Mouse (Mus musculus) MEL (cell line): ENCODE data around the gene Cct6b. TPM values are rescaled to one million over a fixed set of nuclear protein-coding genes. Genes with fewer than 3 reads are reported as not detected.
A peak's percentile ranks its signal among the peaks of the same experiment; 100 is the strongest.

Experiments
- DNase-seq: peaks from one replicate; pipeline ENCODE4 v3.0.0; 2011; ENCODE audit warnings: low read depth, low spot score
- H3K27ac ChIP-seq: 2 replicates; pipeline ENCODE4 v1.5.1; 2012; ENCODE audit warnings: low read depth, mild to moderate bottlenecking, control low read depth, low read length, moderate library complexity; ENCODE audit not compliant: control insufficient read depth
- H3K27me3 ChIP-seq, 2 experiments: fragments of 150-350 bp in 1 of 2; sonication (generic) in 1 of 2; 2 replicates each; pipeline ENCODE4 v1.6.1; 2012; ENCODE audit warnings: low read length in 2 of 2, mild to moderate bottlenecking in 2 of 2, improper control_type of control experiment in 1 of 2, moderate library complexity in 1 of 2; ENCODE audit not compliant: insufficient read depth in 2 of 2, control insufficient read depth in 1 of 2
- H3K36me3 ChIP-seq, 2 experiments: 2 replicates each; pipeline ENCODE4 v1.6.1; 2012 to 2014; ENCODE audit warnings: low read length in 2 of 2, improper control_type of control experiment in 1 of 2, inconsistent platforms in 1 of 2, mild to moderate bottlenecking in 1 of 2; ENCODE audit not compliant: insufficient read depth in 2 of 2, control insufficient read depth in 1 of 2
- H3K4me1 ChIP-seq, 2 experiments: fragments of 150-350 bp in 1 of 2; sonication (generic) in 1 of 2; 2 replicates each; pipeline ENCODE4 v1.6.1; 2012; ENCODE audit warnings: low read length in 2 of 2, improper control_type of control experiment in 1 of 2, mild to moderate bottlenecking in 1 of 2; ENCODE audit not compliant: insufficient read depth in 2 of 2, control insufficient read depth in 1 of 2
- H3K4me3 ChIP-seq, 2 experiments: fragments of 150-350 bp in 1 of 2; sonication (generic) in 1 of 2; 2 replicates each; pipeline ENCODE4 v1.5.1; 2012; ENCODE audit warnings: low read depth in 2 of 2, low read length in 2 of 2, mild to moderate bottlenecking in 2 of 2, moderate library complexity in 2 of 2, control low read depth in 1 of 2, improper control_type of control experiment in 1 of 2; ENCODE audit not compliant: control insufficient read depth in 1 of 2, insufficient read depth in 1 of 2
- H3K79me2 ChIP-seq: 2 replicates; pipeline ENCODE4 v1.6.1; 2012; ENCODE audit warnings: mild to moderate bottlenecking, low read length, moderate library complexity; ENCODE audit not compliant: control insufficient read depth, poor library complexity, insufficient read depth
- H3K9ac ChIP-seq: 2 replicates; pipeline ENCODE4 v1.6.1; 2012; ENCODE audit warnings: low read depth, mild to moderate bottlenecking, control low read depth, low read length, moderate library complexity; ENCODE audit not compliant: control insufficient read depth, poor library complexity, severe bottlenecking
- H3K9me3 ChIP-seq: fragments of 150-350 bp; sonication (generic); replicated peaks from 2 replicates; pipeline ENCODE4 v1.6.1; 2012; ENCODE audit warnings: mild to moderate bottlenecking, low read length, improper control_type of control experiment, moderate library complexity; ENCODE audit not compliant: insufficient read depth
- CHD2 ChIP-seq: IDR thresholded peaks from 2 replicates; pipeline ENCODE4 v1.6.1; 2011; ENCODE audit warnings: low read length, improper control_type of control experiment
- CTCF ChIP-seq, 3 experiments: IDR thresholded peaks in 2 of 3; conservative IDR thresholded peaks in 1 of 3; 2 replicates each; pipeline ENCODE4 v1.5.1; 2011 to 2012; ENCODE audit warnings: low read length in 3 of 3, low read depth in 2 of 3, mild to moderate bottlenecking in 2 of 3, improper control_type of control experiment in 1 of 3, inconsistent platforms in 1 of 3, mixed read lengths in 1 of 3, moderate library complexity in 1 of 3; ENCODE audit not compliant: control insufficient read depth in 1 of 3, insufficient read depth in 1 of 3, poor library complexity in 1 of 3, severe bottlenecking in 1 of 3
- ELF1 ChIP-seq: IDR thresholded peaks from 2 replicates; pipeline ENCODE4 v1.6.1; 2014; ENCODE audit warnings: low read depth, mild to moderate bottlenecking, inconsistent platforms, low read length, improper control_type of control experiment, moderate library complexity
- GABPA ChIP-seq: IDR thresholded peaks from 2 replicates; pipeline ENCODE4 v1.6.1; 2012; ENCODE audit warnings: low read depth, mild to moderate bottlenecking, inconsistent platforms, low read length, improper control_type of control experiment, moderate library complexity
- HCFC1 ChIP-seq: IDR thresholded peaks from 2 replicates; pipeline ENCODE4 v1.6.1; 2012; ENCODE audit warnings: low read depth, mild to moderate bottlenecking, inconsistent platforms, low read length, improper control_type of control experiment, moderate library complexity
- JUND ChIP-seq: IDR thresholded peaks from 2 replicates; pipeline ENCODE4 v1.6.1; 2011; ENCODE audit warnings: low read depth, mild to moderate bottlenecking, improper control_type of control experiment, low read length
- KAT2A ChIP-seq: conservative IDR thresholded peaks from 2 replicates; pipeline ENCODE4 v1.6.1; 2012; ENCODE audit warnings: low read depth, low read length, improper control_type of control experiment, inconsistent platforms
- MAX ChIP-seq: IDR thresholded peaks from 2 replicates; pipeline ENCODE4 v1.6.1; 2011; ENCODE audit warnings: low read length, improper control_type of control experiment
- MEF2A ChIP-seq: IDR thresholded peaks from 2 replicates; pipeline ENCODE4 v1.6.1; 2014; ENCODE audit warnings: low read depth, mild to moderate bottlenecking, inconsistent platforms, low read length, improper control_type of control experiment; ENCODE audit not compliant: poor library complexity, insufficient replicate concordance, severe bottlenecking; ENCODE audit errors: extremely low read depth
- MXI1 ChIP-seq: IDR thresholded peaks from 2 replicates; pipeline ENCODE4 v1.6.1; 2011; ENCODE audit warnings: mild to moderate bottlenecking, low read depth, low read length, improper control_type of control experiment
- MYB ChIP-seq: IDR thresholded peaks from 2 replicates; pipeline ENCODE4 v1.6.1; 2011; ENCODE audit warnings: mild to moderate bottlenecking, low read depth, low read length, improper control_type of control experiment
- MYC ChIP-seq: IDR thresholded peaks from 2 replicates; pipeline ENCODE4 v1.6.1; 2011; ENCODE audit warnings: low read depth, mild to moderate bottlenecking, low read length, improper control_type of control experiment, moderate library complexity
- NRF1 ChIP-seq: IDR thresholded peaks from 2 replicates; pipeline ENCODE4 v1.6.1; 2014; ENCODE audit warnings: low read depth, mild to moderate bottlenecking, inconsistent platforms, low read length, improper control_type of control experiment, moderate library complexity; ENCODE audit not compliant: poor library complexity, insufficient read depth, severe bottlenecking
- POLR2A ChIP-seq, 2 experiments: IDR thresholded peaks; 2 replicates each; pipeline ENCODE4 v1.6.1; 2011 to 2012; ENCODE audit warnings: low read length in 2 of 2, mild to moderate bottlenecking in 2 of 2, control low read depth in 1 of 2, improper control_type of control experiment in 1 of 2, low read depth in 1 of 2, moderate library complexity in 1 of 2; ENCODE audit not compliant: control insufficient read depth in 1 of 2, insufficient read depth in 1 of 2, poor library complexity in 1 of 2
- RAD21 ChIP-seq: IDR thresholded peaks from 2 replicates; pipeline ENCODE4 v1.6.1; 2011; ENCODE audit warnings: mild to moderate bottlenecking, low read depth, low read length, improper control_type of control experiment
- SIN3A ChIP-seq: IDR thresholded peaks from 2 replicates; pipeline ENCODE4 v1.6.1; 2012; ENCODE audit warnings: low read length, improper control_type of control experiment, inconsistent platforms
- TAL1 ChIP-seq: IDR thresholded peaks from 2 replicates; pipeline ENCODE4 v1.6.1; 2012; ENCODE audit warnings: mild to moderate bottlenecking, inconsistent platforms, low read length, moderate library complexity, mixed read lengths
- TBP ChIP-seq: IDR thresholded peaks from 2 replicates; pipeline ENCODE4 v1.8.0; 2011; ENCODE audit warnings: low read depth, low read length, improper control_type of control experiment
- UBTF ChIP-seq: IDR thresholded peaks from 2 replicates; pipeline ENCODE4 v1.6.1; 2012; ENCODE audit warnings: low read depth, mild to moderate bottlenecking, inconsistent platforms, low read length, improper control_type of control experiment, moderate library complexity, borderline replicate concordance; ENCODE audit not compliant: insufficient read depth
- ZKSCAN1 ChIP-seq: IDR thresholded peaks from 2 replicates; pipeline ENCODE4 v1.6.1; 2012; ENCODE audit warnings: low read depth, mild to moderate bottlenecking, inconsistent platforms, low read length, improper control_type of control experiment, moderate library complexity
- ZMIZ1 ChIP-seq: IDR thresholded peaks from 2 replicates; pipeline ENCODE4 v1.6.1; 2012; ENCODE audit warnings: low read depth, mild to moderate bottlenecking, inconsistent platforms, low read length, improper control_type of control experiment, moderate library complexity
- ZNF384 ChIP-seq: IDR thresholded peaks from 2 replicates; pipeline ENCODE4 v1.6.1; 2012; ENCODE audit warnings: low read depth, mild to moderate bottlenecking, inconsistent platforms, low read length, improper control_type of control experiment
- polyA plus RNA-seq, 2 experiments: library from polyadenylated mRNA; stranded (reverse) in 1 of 2; unstranded in 1 of 2; fragments of >175 nt in 1 of 2; fragments of >200 nt in 1 of 2; gene quantifications; 2 replicates each; pipeline versions ENCODE4 v1.2.1 to v1.2.4; 2012; ENCODE audit warnings: low replicate concordance in 2 of 2, low read depth in 1 of 2; ENCODE audit not compliant: insufficient read length in 2 of 2, insufficient read depth in 1 of 2, missing spikeins in 1 of 2
- total RNA-seq: library from RNA; depleted of rRNA; stranded (reverse); fragments of 300-350 nt; gene quantifications from 2 replicates; pipeline ENCODE4 v1.2.3, GENCODE M21; 2012

Cct6b gene
- total and polyA plus RNA-seq, 3 experiments, result 0.21 to 0.31 TPM; not detected in 1

DNA sequence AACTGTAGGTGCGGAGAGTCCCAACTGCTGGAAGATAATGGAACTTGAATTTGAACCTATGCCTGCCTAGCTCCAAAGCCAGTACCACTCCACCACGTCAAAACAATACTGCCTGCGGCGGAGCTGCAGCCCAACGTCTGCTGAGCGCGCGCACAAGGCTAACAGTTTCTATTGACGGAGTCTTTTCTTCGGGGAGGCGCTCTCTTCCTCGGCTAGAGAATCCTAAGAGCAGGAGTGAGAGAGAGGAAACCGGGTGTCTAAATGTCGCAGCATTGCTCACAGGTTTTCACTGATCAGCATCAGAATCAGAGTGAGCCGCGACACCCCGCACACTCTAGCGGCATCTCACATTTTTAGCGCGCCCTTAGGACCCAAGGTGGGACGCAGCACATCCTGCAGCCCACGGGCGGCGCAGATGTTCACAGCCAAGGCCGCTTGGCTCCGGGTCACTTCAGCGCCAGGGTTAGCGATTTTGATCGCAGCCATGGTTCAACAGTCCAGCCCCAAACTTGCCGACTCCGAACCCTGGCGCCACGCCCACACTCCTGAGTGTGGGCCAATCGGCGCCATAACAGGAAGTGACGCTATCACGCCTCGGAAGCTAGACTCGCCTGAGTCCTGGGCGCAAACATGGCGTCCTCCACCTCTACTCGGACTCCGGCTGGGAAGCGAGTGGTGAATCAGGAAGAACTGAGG, at the start of gene Cct6b, which contains the start of gene Zfp830 (continued):
- TF ChIP-seq ZKSCAN1 (no peak), UBTF (0 out of 2 replicates have a peak, but pooled peaks have one; percentile 47), ZMIZ1 (peak; percentile 96), HCFC1 (peak; percentile 88)

DNA sequence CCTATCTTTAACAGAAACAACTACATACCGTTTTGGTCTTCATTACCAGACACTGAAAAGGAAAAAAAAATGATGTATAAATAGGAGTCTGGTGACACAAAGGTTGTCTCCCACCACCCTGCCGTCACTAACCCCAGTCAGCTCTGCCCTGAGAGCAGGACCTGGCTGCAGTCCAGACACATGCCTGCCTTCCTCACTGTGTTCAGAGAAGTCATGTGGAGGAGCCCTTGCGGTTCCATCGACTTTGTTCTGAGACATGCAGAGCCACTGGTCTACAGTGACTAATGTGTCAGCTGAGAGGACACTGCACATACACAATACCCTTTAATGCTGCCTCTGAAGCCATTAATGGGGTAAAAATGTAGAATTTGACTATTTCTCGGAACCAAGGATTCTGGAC, 44.4 kb upstream of the Cct6b start:
- H3K9ac ChIP-seq, result no peak overlapping the region
- TF ChIP-seq KAT2A, result no peak
- no peak for TF ChIP-seq MYB
- TF ChIP-seq CTCF (IDR thresholded peaks at IDR 0.05 in 2 of 3, conservative IDR thresholded peaks at IDR 0.05 in 1 of 3; ENCODE audit: control insufficient read depth in 1 of 3, insufficient read depth in 1 of 3, low read depth in 2 of 3, low read length in 3 of 3, poor library complexity in 1 of 3, severe bottlenecking in 1 of 3), result no peak
- no peak for TF ChIP-seq NRF1
- no peak for TF ChIP-seq MAX
- no peak for TF ChIP-seq ELF1
- no peak for TF ChIP-seq CHD2
- no peak for TF ChIP-seq HCFC1
- TF ChIP-seq MYC, result no peak
- no peak for TF ChIP-seq TAL1
- TF ChIP-seq JUND, result no peak
- no peak for TF ChIP-seq ZNF384
- TF ChIP-seq POLR2A (IDR thresholded peaks at IDR 0.05; ENCODE audit: control insufficient read depth in 1 of 2, insufficient read depth in 1 of 2, low read depth in 1 of 2, low read length in 2 of 2, poor library complexity in 1 of 2), result no peak
- TF ChIP-seq MXI1, result no peak
- TF ChIP-seq ZKSCAN1, result no peak
- TF ChIP-seq TBP, result no peak
- TF ChIP-seq SIN3A, result no peak
- no peak for TF ChIP-seq GABPA
- TF ChIP-seq RAD21, result no peak
- TF ChIP-seq MEF2A, result no peak
- DNase-seq, result no peak
- no peaks in the 10 kb centered on the region for H3K27me3 ChIP-seq
- no peak overlapping the region for H3K4me3 ChIP-seq
- no peak overlapping the region for H3K27ac ChIP-seq
- no peaks in the 10 kb centered on the region for H3K79me2 ChIP-seq
- peaks cover 6 to 22% of the 10 kb centered on the region in 2 experiments for H3K36me3 ChIP-seq
- H3K9me3 ChIP-seq, result no peaks in the 10 kb centered on the region
- H3K4me1 ChIP-seq, result peaks cover 10 to 12% of the 10 kb centered on the region in 2 experiments; a peak in 3 of 4 replicates
